Mouse (Mus musculus) gastrocnemius, adult 18-20 months (tissue): ENCODE data around the gene Cenpb. TPM values are rescaled to one million over a fixed set of nuclear protein-coding genes. Genes with fewer than 3 reads are reported as not detected.
A peak's percentile ranks its signal among the peaks of the same experiment; 100 is the strongest.

Source experiments
- DNase-seq: peaks from one replicate; pipeline ENCODE4 v3.0.0; 2021; ENCODE audit warnings: low spot score
- total RNA-seq, 2 experiments: library from RNA; stranded (reverse); gene quantifications; 2 replicates each; pipeline ENCODE4 v1.2.3; 2021

Gene Cenpb
- total RNA-seq, 2 experiments from 2014 or later: 67.4 to 72.2 TPM

GRCm38 (mm10) chr2:131200710-131201109, 20.8 kb upstream of the Cenpb start:
- no peak for DNase-seq

- DNase-seq: no peak
Measured at GRCm38 (mm10) chr2:131196606-131197316, 16.9 kb upstream of the Cenpb start.

- no peak for DNase-seq
Measured at GRCm38 (mm10) chr2:131191005-131191390, 11.1 kb upstream of the Cenpb start.

GRCm38 (mm10) chr2:131190344-131191004, 10.6 kb upstream of the Cenpb start:
- DNase-seq: no peak

- DNase-seq: peak; percentile 61
Measured at GRCm38 (mm10) chr2:131189521-131190309, 9.8 kb upstream of the Cenpb start.

- DNase-seq: no peak
Measured at GRCm38 (mm10) chr2:131188311-131188710, 8.4 kb upstream of the Cenpb start.

- no peak for DNase-seq
Measured at GRCm38 (mm10) chr2:131187602-131187922, 7.7 kb upstream of the Cenpb start.

GRCm38 (mm10) chr2:131186771-131187601, 7.1 kb upstream of the Cenpb start, which contains the start of the genes Cdc25b and Spef1:
Cdc25b (plus strand) TSS chr2:131186949.
Spef1 (minus strand) TSS chr2:131187282.
- peak; percentile 76 for DNase-seq

- no peak for DNase-seq
Measured at GRCm38 (mm10) chr2:131186343-131186742, 6.5 kb upstream of the Cenpb start.

- peak; percentile 46 for DNase-seq
Measured at GRCm38 (mm10) chr2:131179246-131179886, 501 bp downstream of the Cenpb start.

- no peak for DNase-seq
Measured at GRCm38 (mm10) chr2:131178828-131179245, 1.0 kb downstream of the Cenpb start.

- no peak for DNase-seq
Measured at GRCm38 (mm10) chr2:131177932-131178331, 1.9 kb downstream of the Cenpb start.

- no peak for DNase-seq
Measured at GRCm38 (mm10) chr2:131176491-131176890, 3.4 kb downstream of the Cenpb start.

- DNase-seq: no peak
Measured at GRCm38 (mm10) chr2:131175945-131176309, 3.9 kb downstream of the Cenpb start.

- no peak for DNase-seq
Measured at GRCm38 (mm10) chr2:131175286-131175944, 4.5 kb downstream of the Cenpb start.

- peak; percentile 81 for DNase-seq
Measured at GRCm38 (mm10) chr2:131174700-131175099, 5.2 kb downstream of the Cenpb start.

GRCm38 (mm10) chr2:131172322-131172721, 7.5 kb downstream of the Cenpb start:
- no peak for DNase-seq

- DNase-seq: peak; percentile 60
Measured at GRCm38 (mm10) chr2:131171401-131172104, 8.3 kb downstream of the Cenpb start.

GRCm38 (mm10) chr2:131170936-131171335, 8.9 kb downstream of the Cenpb start:
- DNase-seq: no peak

GRCm38 (mm10) chr2:131168914-131169313, 11.0 kb downstream of the Cenpb start:
- no peak for DNase-seq
